Mouse (Mus musculus) midbrain, embryonic 10.5 days (tissue): Measurements from ENCODE around the gene Vsig10l. TPM values are rescaled to one million over a fixed set of nuclear protein-coding genes. Genes with fewer than 3 reads are reported as not detected.
A peak's percentile ranks its signal among the peaks of the same experiment; 100 is the strongest.

Source experiments
- DNase-seq: peaks from one replicate; pipeline ENCODE4 v3.0.0-alpha.2; 2017; ENCODE audit warnings: low spot score
- H3K27ac ChIP-seq: fragments of 300-500 bp; sonication (generic); replicated peaks from 2 replicates; pipeline ENCODE4 v1.5.1; 2016; ENCODE audit warnings: mild to moderate bottlenecking
- H3K27me3 ChIP-seq: fragments of 300-500 bp; sonication (generic); 2 replicates; pipeline ENCODE4 v1.6.1; 2016; ENCODE audit warnings: low read depth, mild to moderate bottlenecking; ENCODE audit not compliant: poor library complexity, severe bottlenecking
- H3K36me3 ChIP-seq: fragments of 300-500 bp; sonication (generic); 2 replicates; pipeline ENCODE4 v1.6.1; 2016; ENCODE audit warnings: mild to moderate bottlenecking, moderate library complexity
- H3K4me1 ChIP-seq: fragments of 300-500 bp; sonication (generic); 2 replicates; pipeline ENCODE4 v1.6.1; 2016
- H3K4me3 ChIP-seq: fragments of 300-500 bp; sonication (generic); 2 replicates; pipeline ENCODE4 v1.5.1; 2016; ENCODE audit warnings: mild to moderate bottlenecking, moderate library complexity
- H3K9me3 ChIP-seq: fragments of 300-500 bp; sonication (generic); replicated peaks from 2 replicates; pipeline ENCODE4 v1.6.1; 2016; ENCODE audit warnings: mild to moderate bottlenecking
- WGBS: fragments of 180-500 bp; shearing (Covaris S2); methylation state at CpG from one replicate; pipeline ENCODE4 v1.1.7; 2016; 5-methylcytosine and 5-hydroxymethylcytosine counted together
- polyA plus RNA-seq: library from polyadenylated mRNA; unstranded; fragments of >200 nt; fragmentation: Nextera tagmentation; extraction: Ambion mirVana; gene quantifications from 2 replicates; pipeline ENCODE4 v1.2.1, GENCODE M21; 2016

The Vsig10l gene
- polyA plus RNA-seq, 1 experiment from 2014 or later, result 2.2 TPM

- WGBS, result 1% methylated on average over 33 of the region's 33 CpGs
- DNase-seq, result peak; percentile 87
- Histone ChIP-seq H3K27ac (peak overlapping the region; percentile 55; the same call in 1 of the 2 replicates), H3K4me1 (peaks cover 20% of the 10 kb centered on the region), H3K4me3 (peak overlapping the region; percentile 62), H3K9me3 (no peaks in the 10 kb centered on the region), H3K27me3 (peaks cover 55% of the 10 kb centered on the region), H3K36me3 (no peaks in the 10 kb centered on the region)
Measured at GRCm38 (mm10) chr7:43465344-43466098, 2.6 kb downstream of the Vsig10l start.

GRCm38 (mm10) chr7:43466099-43466694, 3.2 kb downstream of the Vsig10l start:
- peak; percentile 84 for DNase-seq
- Histone ChIP-seq H3K27me3 (peaks cover 55% of the 10 kb centered on the region), H3K4me1 (peaks cover 20% of the 10 kb centered on the region), H3K9me3 (no peaks in the 10 kb centered on the region), H3K27ac (peak overlapping the region; percentile 55; the same call in 1 of the 2 replicates), H3K36me3 (no peaks in the 10 kb centered on the region), H3K4me3 (peak overlapping the region; percentile 62)
- 1% methylated on average over 33 of the region's 33 CpGs for WGBS

GRCm38 (mm10) chr7:43470373-43470772, 7.4 kb downstream of the Vsig10l start:
- Histone ChIP-seq H3K9me3 (no peaks in the 10 kb centered on the region), H3K27me3 (peaks cover 43% of the 10 kb centered on the region), H3K4me1 (peaks cover 14% of the 10 kb centered on the region), H3K4me3 (no peak overlapping the region), H3K27ac (no peak overlapping the region), H3K36me3 (0 out of 2 replicates have a peak, but pooled peaks cover 2% of the 10 kb centered on the region)
- WGBS, result 43% methylated on average over 8 of the region's 8 CpGs
- peak; percentile 59 for DNase-seq

- DNase-seq, result no peak
- no peaks in the 10 kb centered on the region for H3K9me3 ChIP-seq
- no peak overlapping the region for H3K27ac ChIP-seq
- peaks cover 5% of the 10 kb centered on the region; the same call in 1 of the 2 replicates for H3K36me3 ChIP-seq
- H3K27me3 ChIP-seq, result peaks cover 53% of the 10 kb centered on the region
- peaks cover 18% of the 10 kb centered on the region for H3K4me1 ChIP-seq
- H3K4me3 ChIP-seq, result no peak overlapping the region
- 9% methylated on average over 23 of the region's 23 CpGs for WGBS
Measured at GRCm38 (mm10) chr7:43475706-43476105, 12.8 kb downstream of the Vsig10l start.

GRCm38 (mm10) chr7:43476376-43476775, 13.4 kb downstream of the Vsig10l start:
- DNase-seq, result peak; percentile 34
- WGBS, result 8% methylated on average over 13 of the region's 13 CpGs
- Histone ChIP-seq H3K27ac (no peak overlapping the region), H3K4me3 (peak overlapping the region; percentile 27; the same call in 1 of the 2 replicates), H3K4me1 (peaks cover 18% of the 10 kb centered on the region), H3K36me3 (peaks cover 5% of the 10 kb centered on the region; the same call in 1 of the 2 replicates), H3K9me3 (no peaks in the 10 kb centered on the region), H3K27me3 (peaks cover 53% of the 10 kb centered on the region)

GRCm38 (mm10) chr7:43481191-43481590, 18.2 kb downstream of the Vsig10l start:
- Histone ChIP-seq H3K4me1 (peaks cover 9% of the 10 kb centered on the region), H3K36me3 (peaks cover 3% of the 10 kb centered on the region; the same call in 1 of the 2 replicates), H3K27me3 (peaks cover 28% of the 10 kb centered on the region), H3K4me3 (no peak overlapping the region), H3K27ac (no peak overlapping the region), H3K9me3 (no peaks in the 10 kb centered on the region)
- DNase-seq, result no peak
- WGBS, result 77% methylated on average over 3 of the region's 3 CpGs

GRCm38 (mm10) chr7:43482090-43482716, 19.3 kb downstream of the Vsig10l start:
- no peak overlapping the region for H3K27ac ChIP-seq
- H3K4me3 ChIP-seq, result no peak overlapping the region
- H3K9me3 ChIP-seq, result no peaks in the 10 kb centered on the region
- H3K27me3 ChIP-seq, result peaks cover 18% of the 10 kb centered on the region
- peaks cover 3% of the 10 kb centered on the region; the same call in 1 of the 2 replicates for H3K36me3 ChIP-seq
- H3K4me1 ChIP-seq, result no peaks in the 10 kb centered on the region
- DNase-seq, result no peak
- WGBS, result 79% methylated on average over 8 of the region's 8 CpGs

GRCm38 (mm10) chr7:43483236-43483635, 20.3 kb downstream of the Vsig10l start:
- Histone ChIP-seq H3K27ac (no peak overlapping the region), H3K27me3 (peaks cover 8% of the 10 kb centered on the region), H3K4me3 (no peak overlapping the region), H3K36me3 (peaks cover 3% of the 10 kb centered on the region; the same call in 1 of the 2 replicates), H3K9me3 (no peaks in the 10 kb centered on the region), H3K4me1 (peaks cover 2% of the 10 kb centered on the region)
- WGBS, result 29% methylated on average over 10 of the region's 10 CpGs
- DNase-seq, result no peak

GRCm38 (mm10) chr7:43488646-43489045, 25.7 kb downstream of the Vsig10l start:
- DNase-seq, result no peak
- Histone ChIP-seq H3K27ac (0 out of 2 replicates have a peak overlapping the region, but pooled peaks have one; percentile 17), H3K9me3 (no peaks in the 10 kb centered on the region), H3K4me3 (peak overlapping the region; percentile 79), H3K27me3 (peaks cover 14% of the 10 kb centered on the region), H3K36me3 (no peaks in the 10 kb centered on the region), H3K4me1 (peaks cover 28% of the 10 kb centered on the region)
- 50% methylated on average over 5 of the region's 5 CpGs for WGBS

- Histone ChIP-seq H3K27ac (peak within 1 kb of the TSS; percentile 93), H3K4me1 (peaks cover 28% of the 10 kb centered on the region), H3K4me3 (peak within 1 kb of the TSS; percentile 79), H3K36me3 (no peaks in the 10 kb centered on the region), H3K27me3 (peaks cover 15% of the 10 kb centered on the region), H3K9me3 (no peaks in the 10 kb centered on the region)
- 2% methylated on average over 19 of the region's 41 CpGs for WGBS
- DNase-seq, result peak; percentile 44
Measured at GRCm38 (mm10) chr7:43489631-43490125, 26.7 kb downstream of the Vsig10l start, which contains the start of gene Iglon5. Gene Iglon5, minus strand, starts transcription at chr7:43490075.

GRCm38 (mm10) chr7:43490182-43490584, 27.2 kb downstream of the Vsig10l start:
- Histone ChIP-seq H3K27me3 (peaks cover 21% of the 10 kb centered on the region), H3K4me1 (peaks cover 29% of the 10 kb centered on the region), H3K27ac (peak overlapping the region; percentile 93), H3K36me3 (no peaks in the 10 kb centered on the region), H3K4me3 (peak overlapping the region; percentile 79), H3K9me3 (no peaks in the 10 kb centered on the region)
- WGBS, result under 1% methylated on average over 13 of the region's 13 CpGs
- peak; percentile 87 for DNase-seq

- no peak for DNase-seq
Measured at GRCm38 (mm10) chr7:43490861-43491260, 27.9 kb downstream of the Vsig10l start.

More at GRCm38 (mm10) chr7:43490861-43491260, 27.9 kb downstream of the Vsig10l start:
- no peaks in the 10 kb centered on the region for H3K36me3 ChIP-seq
- peak overlapping the region; percentile 79 for H3K4me3 ChIP-seq
- H3K4me1 ChIP-seq, result peaks cover 33% of the 10 kb centered on the region
- peak overlapping the region; percentile 93; the same call in 1 of the 2 replicates for H3K27ac ChIP-seq
- no peaks in the 10 kb centered on the region for H3K9me3 ChIP-seq
- peaks cover 21% of the 10 kb centered on the region for H3K27me3 ChIP-seq
- 67% methylated on average over 9 of the region's 9 CpGs for WGBS
